Mouse (Mus musculus): Measurements from ENCODE around the gene Plscr3.
"Not testable (repeated sequence)": the region's sequence is repeated elsewhere in the genome, so short reads cannot be mapped to it uniquely, and the experiment has no call there.

The Plscr3 gene

GRCm38 (mm10) chr11:69833554-69833953, 12.6 kb upstream of the Plscr3 start:
- no peak for DNase-seq

- DNase-seq: peak; percentile 50 to 60
These were observed 12.1 kb upstream of the Plscr3 start for GRCm38 (mm10) chr11:69834001-69834549.

- no peak for DNase-seq
These were observed 10.7 kb upstream of the Plscr3 start for GRCm38 (mm10) chr11:69835326-69835965.

- DNase-seq: peak in 1 of 2 experiments; percentile 51
These were observed 10.2 kb upstream of the Plscr3 start for GRCm38 (mm10) chr11:69835966-69836335.

GRCm38 (mm10) chr11:69836703-69837576, 9.2 kb upstream of the Plscr3 start:
- DNase-seq: peak in 1 of 2 experiments; percentile 71

GRCm38 (mm10) chr11:69837604-69837951, 8.6 kb upstream of the Plscr3 start, which contains the start of gene Nlgn2:
Gene Nlgn2, minus strand, starts transcription at chr11:69837784.
- peak in 1 of 2 experiments; percentile 93 for DNase-seq

- peak; percentile 95 to 96 for DNase-seq
These were observed 8.0 kb upstream of the Plscr3 start, which contains the start of gene Tmem256 for GRCm38 (mm10) chr11:69837952-69838713. Gene Tmem256, plus strand, starts transcription at chr11:69838514.

GRCm38 (mm10) chr11:69838714-69839104, 7.5 kb upstream of the Plscr3 start:
- no peak for DNase-seq

GRCm38 (mm10) chr11:69846738-69847688, 837 bp downstream of the Plscr3 start:
- DNase-seq: no peak

GRCm38 (mm10) chr11:69848021-69848420, 1.8 kb downstream of the Plscr3 start:
- peak; percentile 75 to 83 for DNase-seq

- no peak for DNase-seq
These were observed 3.0 kb downstream of the Plscr3 start for GRCm38 (mm10) chr11:69849128-69849527.

- no peak for DNase-seq
These were observed 3.7 kb downstream of the Plscr3 start for GRCm38 (mm10) chr11:69849884-69850283.

GRCm38 (mm10) chr11:69850754-69851153, 4.6 kb downstream of the Plscr3 start:
- no peak for DNase-seq

- peak in 1 of 2 experiments; percentile 15 for DNase-seq
These were observed 7.8 kb downstream of the Plscr3 start for GRCm38 (mm10) chr11:69853994-69854393.

GRCm38 (mm10) chr11:69854680-69855079, 8.5 kb downstream of the Plscr3 start:
- DNase-seq: no peak

- peak; percentile 56 to 74 for DNase-seq
These were observed 9.2 kb downstream of the Plscr3 start for GRCm38 (mm10) chr11:69855347-69855746.

GRCm38 (mm10) chr11:69858113-69858998, 12.2 kb downstream of the Plscr3 start, which contains the start of gene Tnk1:
Gene Tnk1, minus strand, starts transcription at chr11:69858730.
- DNase-seq: no peak

- not testable (repeated sequence) for DNase-seq
These were observed 17.6 kb downstream of the Plscr3 start for GRCm38 (mm10) chr11:69863729-69864128.

- DNase-seq: no peak
These were observed 18.1 kb downstream of the Plscr3 start for GRCm38 (mm10) chr11:69864138-69864860.

GRCm38 (mm10) chr11:69865561-69865960, 19.4 kb downstream of the Plscr3 start:
- DNase-seq: no peak

Data from cerebellum, postnatal 25 days (tissue).